23 mouse cellular contexts compared by ENCODE assay signal in the genomic region with DNA sequence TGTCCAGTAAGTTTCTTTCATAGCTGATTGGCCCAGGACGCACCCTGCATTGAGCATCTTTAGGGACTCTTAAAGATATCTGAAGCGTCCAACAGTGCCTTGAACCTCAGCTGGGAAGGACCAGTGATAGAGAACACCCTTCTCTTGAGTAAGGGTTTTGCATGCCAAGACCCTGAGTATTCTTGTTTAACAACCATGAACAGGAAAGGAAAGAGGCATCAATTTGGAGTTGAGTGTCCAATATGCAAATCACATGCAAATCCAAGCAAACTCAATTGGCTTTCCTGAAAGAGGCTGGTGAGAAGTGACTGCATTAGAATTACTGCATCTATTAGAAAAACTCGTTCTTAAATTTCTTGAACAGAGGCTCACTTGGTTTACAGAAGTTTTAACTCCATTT.
DNase-seq lines count a peak whose midpoint lies in the region; ATAC-seq and TF ChIP-seq lines count a peak whose summit lies in the region.
"Had no signal": no experiment of that assay in that cellular context is flagged by ENCODE, and none has a peak within 500 bp of the region (broad histone marks: within the 10 kb centered on the region; RNA-seq: fewer than 3 reads in every experiment).

No protein-coding gene starts in this region.

- no peak for TF ChIP-seq CTCF in midbrain, postnatal 0 days (IDR thresholded peaks at IDR 0.05)
- no peak for TF ChIP-seq CTCF in CH12.LX (conservative IDR thresholded peaks at IDR 0.05 in 1 of 2, IDR thresholded peaks at IDR 0.05 in 1 of 2; ENCODE audit: low read depth in 2 of 2, low read length in 2 of 2)
- no peak for TF ChIP-seq CTCF in brain, embryonic 14.5 days (IDR thresholded peaks at IDR 0.05; ENCODE audit: borderline replicate concordance, extremely low read depth, insufficient read depth, insufficient read length)

- H3K4me1 ChIP-seq in forebrain, embryonic 15.5 days, result no peaks in the 10 kb centered on the region
- 0 out of 2 replicates have a peak, but pooled peaks cover 3% of the 10 kb centered on the region for H3K4me1 ChIP-seq in forebrain, embryonic 13.5 days
- no peaks in the 10 kb centered on the region for H3K4me1 ChIP-seq in midbrain, postnatal 0 days (ENCODE audit: insufficient read depth, low read length)
- H3K4me1 ChIP-seq in midbrain, embryonic 15.5 days, result no peaks in the 10 kb centered on the region
- H3K4me1 ChIP-seq in CH12.LX (ENCODE audit: control insufficient read depth in 1 of 2, insufficient read depth in 2 of 2), result peaks cover 0 to 6% of the 10 kb centered on the region in 2 experiments; a peak in 1 of 4 replicates
- H3K4me1 ChIP-seq: embryonic facial prominence, embryonic 13.5 days had no signal

- H3K36me3 ChIP-seq in forebrain, embryonic 15.5 days, result no peaks in the 10 kb centered on the region
- H3K36me3 ChIP-seq in forebrain, embryonic 13.5 days (ENCODE audit: poor library complexity, severe bottlenecking), result no peaks in the 10 kb centered on the region
- no peaks in the 10 kb centered on the region for H3K36me3 ChIP-seq in midbrain, postnatal 0 days (ENCODE audit: insufficient read depth, low read length)
- no peaks in the 10 kb centered on the region for H3K36me3 ChIP-seq in midbrain, embryonic 15.5 days (replicated peaks)
- H3K36me3 ChIP-seq in CH12.LX (replicated peaks in 1 of 2; ENCODE audit: control insufficient read depth in 1 of 2, insufficient read depth in 1 of 2, low read length in 1 of 2), result no peaks in the 10 kb centered on the region
- H3K36me3 ChIP-seq: embryonic facial prominence, embryonic 13.5 days; embryonic facial prominence, embryonic 15.5 days; G1E had no signal

- no peak for TF ChIP-seq RAD21 in CH12.LX (IDR thresholded peaks at IDR 0.05; ENCODE audit: low read depth, low read length)

- no peak overlapping the region for H3K27ac ChIP-seq in forebrain, embryonic 15.5 days (replicated peaks)
- no peak overlapping the region for H3K27ac ChIP-seq in forebrain, embryonic 13.5 days
- H3K27ac ChIP-seq in midbrain, postnatal 0 days (ENCODE audit: low read depth, low read length), result no peak overlapping the region
- no peak overlapping the region for H3K27ac ChIP-seq in midbrain, embryonic 15.5 days
- H3K27ac ChIP-seq in CH12.LX (ENCODE audit: insufficient read depth, low read depth), result no peak overlapping the region
- H3K27ac ChIP-seq: embryonic facial prominence, embryonic 13.5 days; embryonic facial prominence, embryonic 15.5 days had no signal

- no peaks in the 10 kb centered on the region for H3K79me2 ChIP-seq in CH12.LX (replicated peaks; ENCODE audit: control insufficient read depth, extremely low read depth, insufficient read depth, poor library complexity, severe bottlenecking)

- no peak overlapping the region for H3K4me3 ChIP-seq in forebrain, embryonic 15.5 days
- no peak overlapping the region for H3K4me3 ChIP-seq in forebrain, embryonic 13.5 days
- no peak overlapping the region for H3K4me3 ChIP-seq in midbrain, postnatal 0 days (ENCODE audit: low read depth, low read length)
- H3K4me3 ChIP-seq in midbrain, embryonic 15.5 days, result no peak overlapping the region
- no peak overlapping the region for H3K4me3 ChIP-seq in CH12.LX (replicated peaks in 1 of 3; ENCODE audit: low read depth in 2 of 3, low read length in 2 of 3, poor library complexity in 1 of 3)
- H3K4me3 ChIP-seq: embryonic facial prominence, embryonic 13.5 days; embryonic facial prominence, embryonic 15.5 days; erythroblast, embryonic 14.5 days had no signal

- WGBS in forebrain, embryonic 15.5 days, result 32% methylated on average over 3 of the region's 3 CpGs
- 57% methylated on average over 3 of the region's 3 CpGs for WGBS in forebrain, embryonic 13.5 days
- WGBS in midbrain, postnatal 0 days, result 54% methylated on average over 3 of the region's 3 CpGs
- WGBS in midbrain, embryonic 15.5 days, result 60% methylated on average over 3 of the region's 3 CpGs

- dilution Hi-C loops in CH12.LX (cut with MboI; ENCODE audit: extremely low pct_ligation_motif_present, extremely low pct_unique_long_range_greater_than_20kb, low sequenced_read_pairs), result no loop called here

- no peak for TF ChIP-seq POLR2A in CH12.LX (IDR thresholded peaks at IDR 0.05; ENCODE audit: low read depth, low read length)
- no peak for TF ChIP-seq POLR2A in brain, embryonic 14.5 days (IDR thresholded peaks at IDR 0.05; ENCODE audit: borderline replicate concordance, extremely low read depth, insufficient read depth, insufficient read length, poor library complexity, severe bottlenecking)

- 0 out of 2 replicates have a peak, but pooled peaks have one; percentile 26 for ATAC-seq in forebrain, embryonic 15.5 days (replicated peaks)
- no peak for ATAC-seq in forebrain, embryonic 13.5 days
- ATAC-seq in midbrain, postnatal 0 days (ENCODE audit: low FRiP score), result no peak
- ATAC-seq in midbrain, embryonic 15.5 days (replicated peaks), result no peak
- ATAC-seq: activated CD4-positive, CD25-positive, alpha-beta regulatory T cell, adult 4 months; Patski had no signal

- peak; percentile 32 for DNase-seq in midbrain, postnatal 0 days (ENCODE audit: low spot score)
- DNase-seq in CH12.LX (ENCODE audit: extremely low read depth), result peak; percentile 27
- DNase-seq in brain, embryonic 14.5 days (ENCODE audit: low read depth), result peak; percentile 50
- no peak for DNase-seq in retina, embryonic 14.5 days (ENCODE audit: low spot score)
- DNase-seq: adrenal gland, adult 8-10 months; adrenal gland, postnatal 14 days; adrenal gland, postnatal 36 days; cerebellum, adult 11 months; cerebellum, adult 18-20 months; cerebellum, adult 8-10 months; cerebellum, adult 9-11 months; cerebellum, postnatal 14 days; cerebellum, postnatal 36 days; embryo, embryonic 11 days had no signal

- H3K9ac ChIP-seq in forebrain, embryonic 15.5 days (replicated peaks), result no peak overlapping the region
- no peak overlapping the region for H3K9ac ChIP-seq in forebrain, embryonic 13.5 days
- H3K9ac ChIP-seq in midbrain, postnatal 0 days (replicated peaks; ENCODE audit: low read length, poor library complexity, severe bottlenecking), result no peak overlapping the region
- no peak overlapping the region for H3K9ac ChIP-seq in midbrain, embryonic 15.5 days
- no peak overlapping the region for H3K9ac ChIP-seq in CH12.LX (ENCODE audit: insufficient read depth, low read depth)
- H3K9ac ChIP-seq: embryonic facial prominence, embryonic 13.5 days; embryonic facial prominence, embryonic 15.5 days had no signal

- in situ Hi-C loops in CH12.LX (cut with MboI; ENCODE audit: low pct_ligation_motif_present, low pct_unique_long_range_greater_than_20kb, low sequenced_read_pairs), result no loop called here

- H3K27me3 ChIP-seq in forebrain, embryonic 15.5 days, result no peaks in the 10 kb centered on the region
- H3K27me3 ChIP-seq in forebrain, embryonic 13.5 days, result no peaks in the 10 kb centered on the region
- no peaks in the 10 kb centered on the region for H3K27me3 ChIP-seq in midbrain, postnatal 0 days (ENCODE audit: insufficient read depth, low read length)
- no peaks in the 10 kb centered on the region for H3K27me3 ChIP-seq in midbrain, embryonic 15.5 days (replicated peaks)
- H3K27me3 ChIP-seq in CH12.LX (replicated peaks), result no peaks in the 10 kb centered on the region
- H3K27me3 ChIP-seq: embryonic facial prominence, embryonic 13.5 days; embryonic facial prominence, embryonic 15.5 days; Patski had no signal

- H3K4me2 ChIP-seq in forebrain, embryonic 15.5 days (replicated peaks), result no peak overlapping the region
- H3K4me2 ChIP-seq in forebrain, embryonic 13.5 days, result no peak overlapping the region
- H3K4me2 ChIP-seq in midbrain, postnatal 0 days (ENCODE audit: low read depth, low read length, poor library complexity, severe bottlenecking), result no peak overlapping the region
- H3K4me2 ChIP-seq in midbrain, embryonic 15.5 days, result no peak overlapping the region
- no peak overlapping the region for H3K4me2 ChIP-seq in CH12.LX (ENCODE audit: insufficient read depth, low read depth, poor library complexity, severe bottlenecking)
- H3K4me2 ChIP-seq: embryonic facial prominence, embryonic 13.5 days; embryonic facial prominence, embryonic 15.5 days had no signal

- H3K9me3 ChIP-seq in forebrain, embryonic 15.5 days, result no peaks in the 10 kb centered on the region
- H3K9me3 ChIP-seq in forebrain, embryonic 13.5 days (replicated peaks), result no peaks in the 10 kb centered on the region
- H3K9me3 ChIP-seq in midbrain, postnatal 0 days (ENCODE audit: low read length), result no peaks in the 10 kb centered on the region
- H3K9me3 ChIP-seq in midbrain, embryonic 15.5 days, result no peaks in the 10 kb centered on the region
- H3K9me3 ChIP-seq in CH12.LX (replicated peaks; ENCODE audit: low read length), result no peaks in the 10 kb centered on the region
- H3K9me3 ChIP-seq: embryonic facial prominence, embryonic 13.5 days; embryonic facial prominence, embryonic 15.5 days; G1E had no signal

- no peak for TF ChIP-seq EP300 in CH12.LX (IDR thresholded peaks at IDR 0.05; ENCODE audit: low read length)

TF ChIP-seq in CH12.LX, 34 proteins besides CTCF, POLR2A, EP300 and RAD21 (continues in another document):
- TF ChIP-seq ZKSCAN1 (IDR thresholded peaks at IDR 0.05; ENCODE audit: borderline replicate concordance, low read depth, low read length), result no peak
- no peak for TF ChIP-seq USF2 (conservative IDR thresholded peaks at IDR 0.05; ENCODE audit: low read depth, low read length)
- no peak for TF ChIP-seq ZC3H11A (IDR thresholded peaks at IDR 0.05; ENCODE audit: low read depth, low read length)
- TF ChIP-seq JUN (IDR thresholded peaks at IDR 0.05; ENCODE audit: insufficient read depth, low read depth, low read length), result no peak
- TF ChIP-seq MAFK (IDR thresholded peaks at IDR 0.05; ENCODE audit: insufficient replicate concordance, low read length), result no peak
- TF ChIP-seq GABPA (IDR thresholded peaks at IDR 0.05; ENCODE audit: insufficient replicate concordance, low read depth, low read length), result no peak
- TF ChIP-seq MYC (IDR thresholded peaks at IDR 0.05; ENCODE audit: low read depth, low read length), result no peak
- no peak for TF ChIP-seq POLR2AphosphoS2 (IDR thresholded peaks at IDR 0.05; ENCODE audit: low read depth, low read length)
- no peak for TF ChIP-seq ETS1 (conservative IDR thresholded peaks at IDR 0.05; ENCODE audit: low read depth, low read length)
- no peak for TF ChIP-seq MAX (IDR thresholded peaks at IDR 0.05; ENCODE audit: low read length)
- no peak for TF ChIP-seq USF1 (IDR thresholded peaks at IDR 0.05; ENCODE audit: low read depth, low read length)
- no peak for TF ChIP-seq NELFE (IDR thresholded peaks at IDR 0.05; ENCODE audit: low read depth, low read length)
- TF ChIP-seq PAX5 (IDR thresholded peaks at IDR 0.05; ENCODE audit: low read length), result no peak
- no peak for TF ChIP-seq MXI1 (IDR thresholded peaks at IDR 0.05; ENCODE audit: low read depth, low read length)
- TF ChIP-seq HCFC1 (IDR thresholded peaks at IDR 0.05; ENCODE audit: low read depth, low read length), result no peak
- TF ChIP-seq RCOR1 (conservative IDR thresholded peaks at IDR 0.05; ENCODE audit: low read depth, low read length), result no peak
- no peak for TF ChIP-seq SIN3A (IDR thresholded peaks at IDR 0.05; ENCODE audit: low read length)
- no peak for TF ChIP-seq BHLHE40 (IDR thresholded peaks at IDR 0.05; ENCODE audit: low read depth, low read length)
- no peak for TF ChIP-seq E2F4 (IDR thresholded peaks at IDR 0.05; ENCODE audit: insufficient replicate concordance, low read depth, low read length)
